Mouse (Mus musculus): ENCODE results near the gene Gm49384.

DNA sequence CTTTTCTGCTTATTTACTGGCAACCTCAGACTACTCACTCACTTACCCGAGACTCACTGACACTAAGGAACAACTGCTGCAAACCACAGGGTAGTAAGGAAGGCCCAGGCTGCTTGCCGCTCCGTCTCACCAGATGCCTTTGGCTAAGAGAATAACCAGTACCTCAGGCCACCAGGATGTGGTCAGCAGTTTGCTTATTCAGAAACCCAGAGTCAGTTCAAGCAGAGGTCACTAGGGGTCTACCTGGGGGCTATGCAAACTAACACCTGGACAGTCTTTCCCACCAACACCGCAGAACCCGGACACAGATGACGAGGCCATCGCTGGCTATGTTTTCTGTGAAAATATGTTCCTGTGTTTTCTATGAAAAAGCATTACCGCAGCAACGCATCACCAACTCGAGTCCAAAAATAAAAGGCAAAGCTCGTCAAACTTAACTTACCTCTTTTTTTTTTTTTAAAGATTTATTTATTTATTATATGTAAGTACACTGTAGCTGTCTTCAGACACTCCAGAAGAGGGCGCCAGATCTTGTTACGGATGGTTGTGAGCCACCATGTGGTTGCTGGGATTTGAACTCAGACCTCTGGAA lies 9.2 kb upstream of the Gm49384 start:
- no peak for TF ChIP-seq MYOD1 (IDR thresholded peaks at IDR 0.05; ENCODE audit: control insufficient read depth, insufficient read length, low read depth)
- no peak for TF ChIP-seq CTCF (IDR thresholded peaks at IDR 0.05; ENCODE audit: control insufficient read depth, insufficient read depth, insufficient read length)
- TF ChIP-seq USF1 (IDR thresholded peaks at IDR 0.05; ENCODE audit: low read depth): no peak
- no peak for TF ChIP-seq CEBPB (IDR thresholded peaks at IDR 0.05; ENCODE audit: low read depth)
- no peak for TF ChIP-seq MYOG (IDR thresholded peaks at IDR 0.05; ENCODE audit: control insufficient read depth, extremely low read depth, insufficient read length)
- no peak for TF ChIP-seq MAX (IDR thresholded peaks at IDR 0.05)

Measured in C2C12 (cell line).